Mouse (Mus musculus) embryonic fibroblast, embryonic 13.5 days (primary cell): ENCODE results near the gene Zfp1. TPM values are rescaled to one million over a fixed set of nuclear protein-coding genes. Genes with fewer than 3 reads are reported as not detected.

ENCODE experiments used
- H3K27ac ChIP-seq: 2 replicates; pipeline ENCODE4 v1.5.1; 2012; ENCODE audit warnings: low read length, control low read depth, inconsistent platforms; ENCODE audit not compliant: insufficient read depth
- H3K4me1 ChIP-seq: 2 replicates; pipeline ENCODE4 v1.6.1; 2011; ENCODE audit warnings: low read length; ENCODE audit not compliant: control insufficient read depth, insufficient read depth
- H3K4me3 ChIP-seq: 2 replicates; pipeline ENCODE4 v1.5.1; 2011; ENCODE audit warnings: mild to moderate bottlenecking, control low read depth, low read length; ENCODE audit not compliant: insufficient read depth
- CTCF ChIP-seq: IDR thresholded peaks from 2 replicates; pipeline ENCODE4 v1.5.1; 2011; ENCODE audit warnings: mild to moderate bottlenecking, control low read depth, low read length, moderate library complexity, borderline replicate concordance; ENCODE audit not compliant: insufficient read depth
- POLR2A ChIP-seq: IDR thresholded peaks from 2 replicates; pipeline ENCODE4 v1.6.1; 2011; ENCODE audit warnings: low read depth, mild to moderate bottlenecking, control low read depth, low read length, moderate library complexity
- polyA plus RNA-seq: library from polyadenylated mRNA; stranded (reverse); fragments of >200 nt; gene quantifications from 2 replicates; pipeline ENCODE4 v1.2.4, GENCODE M21; 2011; ENCODE audit warnings: low read depth; ENCODE audit not compliant: missing spikeins, insufficient read length

The Zfp1 gene
- polyA plus RNA-seq, 1 experiment = 11.7 TPM

DNA sequence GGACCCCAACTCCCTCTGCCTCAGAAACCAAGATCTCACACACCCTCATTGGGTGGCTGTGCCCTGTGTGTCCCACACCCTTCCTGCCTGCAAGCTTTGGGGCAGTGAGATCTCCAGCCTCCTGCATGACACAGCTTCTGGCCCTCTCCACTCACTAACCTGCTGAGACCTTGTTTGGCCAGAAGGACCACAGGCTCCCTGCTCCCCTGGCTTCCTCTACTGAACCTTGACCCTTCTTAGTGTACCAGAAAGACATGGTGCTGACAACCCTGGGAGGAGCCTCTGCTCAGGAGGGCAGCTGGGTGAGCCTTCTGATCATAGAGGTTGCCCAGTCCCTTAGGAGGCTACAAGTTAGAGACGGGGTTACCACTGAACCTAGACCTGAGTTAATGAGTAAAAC lies 66.0 kb downstream of the Zfp1 start:
- Histone ChIP-seq H3K4me3 (no peak overlapping the region), H3K4me1 (no peaks in the 10 kb centered on the region; the same call in 1 of the 2 replicates), H3K27ac (no peak overlapping the region)
- TF ChIP-seq POLR2A = no peak
- no peak for TF ChIP-seq CTCF

DNA sequence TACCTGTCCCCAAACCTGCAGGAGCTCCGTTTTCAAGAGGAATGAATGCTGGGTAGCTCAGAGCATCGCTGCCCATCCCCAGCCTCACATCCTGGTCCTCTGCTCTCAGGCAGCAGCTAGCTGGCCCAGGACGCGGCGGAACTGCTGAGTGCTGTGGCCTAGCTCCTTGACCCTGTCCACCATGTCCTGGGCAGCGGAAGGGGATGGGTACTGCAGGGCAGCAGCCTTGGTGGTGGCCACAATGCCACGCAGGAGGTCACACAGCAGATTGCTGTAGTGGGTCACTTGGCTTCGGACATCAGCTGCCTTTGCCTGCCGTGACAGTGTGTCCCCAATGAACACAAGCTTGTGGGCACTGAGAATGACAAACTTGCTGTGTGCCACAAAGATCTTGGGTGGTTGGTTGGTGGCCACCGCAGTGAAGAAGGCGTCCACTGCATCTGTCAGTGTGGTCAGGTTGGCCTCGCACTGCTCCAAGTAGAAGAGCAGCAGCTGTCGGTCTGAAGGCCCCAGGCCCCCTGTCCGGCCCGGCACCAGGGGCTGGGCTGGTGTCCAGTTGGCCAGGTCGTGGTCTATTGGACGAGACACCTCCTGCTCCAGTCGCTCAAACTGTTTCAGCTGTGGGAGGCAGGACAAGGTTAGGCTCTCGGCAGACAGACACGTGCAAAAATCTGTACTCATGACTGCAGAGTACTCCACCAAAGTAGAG lies 67.7 kb downstream of the Zfp1 start:
- Histone ChIP-seq H3K4me3 (no peak overlapping the region), H3K27ac (no peak overlapping the region), H3K4me1 (peaks cover 10% of the 10 kb centered on the region)
- TF ChIP-seq POLR2A = no peak
- no peak for TF ChIP-seq CTCF

DNA sequence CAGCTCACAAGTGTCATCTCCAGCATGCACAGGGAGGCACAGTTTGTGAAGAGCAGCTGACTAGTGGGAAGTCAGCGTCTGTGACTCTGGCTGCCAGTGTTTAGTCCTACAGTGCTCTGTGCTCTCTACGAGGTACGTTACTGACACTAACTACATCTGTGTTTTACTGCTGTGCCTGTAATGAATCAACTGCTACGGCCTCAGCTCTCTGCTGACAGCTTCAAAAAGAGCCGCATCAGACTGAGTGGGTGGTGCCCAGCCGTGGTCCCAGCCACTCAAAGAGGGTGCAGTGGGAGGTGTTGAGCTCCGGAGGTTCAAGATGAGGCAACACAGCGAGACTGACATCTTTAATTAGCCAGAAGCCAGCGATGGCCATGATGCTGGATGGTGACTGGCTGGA lies 68.9 kb downstream of the Zfp1 start:
- no peak overlapping the region for H3K27ac ChIP-seq
- H3K4me3 ChIP-seq = no peak overlapping the region
- H3K4me1 ChIP-seq = peaks cover 15% of the 10 kb centered on the region
- TF ChIP-seq POLR2A = no peak
- no peak for TF ChIP-seq CTCF

DNA sequence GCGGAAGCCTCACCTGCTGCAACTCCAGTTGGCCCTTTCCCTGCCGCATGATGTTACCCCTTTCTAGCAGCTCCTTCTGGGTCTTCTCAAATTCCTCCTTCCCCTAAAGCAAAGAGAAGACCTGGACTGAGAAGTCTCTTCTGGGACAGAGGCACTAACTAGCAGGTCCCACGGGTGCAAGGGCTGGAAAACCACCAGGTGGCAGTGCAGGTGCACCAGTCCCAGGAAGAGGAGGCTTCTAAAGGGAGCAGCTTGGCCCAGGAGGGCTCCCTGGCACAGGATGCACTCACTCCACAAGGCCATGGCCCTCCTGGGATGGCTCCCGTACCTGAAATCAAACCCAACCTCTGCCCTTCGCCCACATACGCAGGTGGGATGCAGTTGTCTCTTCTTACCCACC lies 69.4 kb downstream of the Zfp1 start:
- H3K4me1 ChIP-seq = peaks cover 19% of the 10 kb centered on the region
- H3K4me3 ChIP-seq = no peak overlapping the region
- no peak for TF ChIP-seq POLR2A
- peak; percentile 81; the same call in 1 of the 2 replicates for TF ChIP-seq CTCF
- H3K27ac ChIP-seq = no peak overlapping the region

DNA sequence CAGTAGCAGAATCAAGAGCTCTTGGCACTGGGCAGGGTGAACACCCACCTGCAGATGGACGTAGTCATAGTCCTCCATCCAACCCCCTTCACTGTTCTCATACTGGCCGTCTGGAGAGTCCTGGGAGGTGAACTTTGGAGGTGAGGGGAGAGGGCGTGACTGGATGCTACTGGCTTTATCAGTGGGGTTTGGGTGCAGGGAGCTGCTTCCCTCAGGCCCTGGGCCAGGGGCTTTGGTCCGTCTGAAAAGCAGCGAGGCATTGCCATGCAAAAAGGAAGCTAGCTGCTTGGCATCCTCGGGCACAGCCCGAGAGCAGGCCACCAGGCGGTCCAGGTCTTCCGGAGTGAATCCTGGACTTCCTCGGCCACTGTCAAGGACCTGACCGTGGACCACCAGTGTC lies 70.1 kb downstream of the Zfp1 start:
- TF ChIP-seq POLR2A (no peak), CTCF (no peak)
- H3K4me1 ChIP-seq = peaks cover 25% of the 10 kb centered on the region
- no peak overlapping the region for H3K4me3 ChIP-seq
- H3K27ac ChIP-seq = no peak overlapping the region

DNA sequence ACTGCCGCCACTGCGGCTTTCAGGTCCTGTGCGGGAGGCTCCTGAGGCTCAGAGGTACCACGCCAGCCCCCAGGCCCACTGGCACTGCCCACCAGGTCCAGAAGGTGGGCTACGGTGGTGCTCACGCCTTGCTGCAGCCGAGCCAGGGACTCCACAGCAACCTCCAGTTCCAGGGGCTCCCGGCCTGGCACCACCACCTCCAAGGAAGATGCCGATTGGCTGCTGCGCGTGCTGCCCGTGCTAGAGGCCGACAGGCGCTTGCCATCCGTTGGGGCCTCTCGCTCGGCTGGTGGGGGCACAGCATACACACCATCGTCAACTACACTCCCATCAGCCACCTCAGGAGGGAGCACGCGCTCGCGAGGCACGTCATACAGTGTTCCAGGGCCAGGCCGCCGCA lies 70.6 kb downstream of the Zfp1 start:
- no peak overlapping the region for H3K27ac ChIP-seq
- H3K4me3 ChIP-seq = no peak overlapping the region
- H3K4me1 ChIP-seq = peaks cover 25% of the 10 kb centered on the region
- TF ChIP-seq POLR2A = no peak
- no peak for TF ChIP-seq CTCF

DNA sequence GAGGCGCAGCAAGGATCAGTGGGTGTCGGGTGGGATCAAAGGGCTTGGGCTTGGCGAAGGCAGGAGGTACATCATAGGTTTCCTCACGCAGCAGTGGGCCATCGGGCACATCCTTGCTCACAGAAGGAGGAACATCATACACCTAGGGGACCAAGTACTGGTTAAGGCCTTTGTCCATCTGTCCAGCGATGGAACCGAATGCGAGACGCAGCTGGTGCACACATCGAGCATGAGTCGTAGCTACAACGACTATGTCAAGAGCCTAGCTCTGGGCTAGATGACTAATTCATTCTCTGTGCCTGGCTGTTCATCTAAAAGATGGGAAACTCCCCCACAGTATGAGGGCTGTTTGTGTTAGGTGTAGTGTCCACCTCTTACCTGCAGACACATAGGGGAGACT lies 71.1 kb downstream of the Zfp1 start:
- Histone ChIP-seq H3K4me3 (no peak overlapping the region), H3K27ac (peak overlapping the region; percentile 4; the same call in 1 of the 2 replicates)
- TF ChIP-seq POLR2A = no peak
- no peak for TF ChIP-seq CTCF

DNA sequence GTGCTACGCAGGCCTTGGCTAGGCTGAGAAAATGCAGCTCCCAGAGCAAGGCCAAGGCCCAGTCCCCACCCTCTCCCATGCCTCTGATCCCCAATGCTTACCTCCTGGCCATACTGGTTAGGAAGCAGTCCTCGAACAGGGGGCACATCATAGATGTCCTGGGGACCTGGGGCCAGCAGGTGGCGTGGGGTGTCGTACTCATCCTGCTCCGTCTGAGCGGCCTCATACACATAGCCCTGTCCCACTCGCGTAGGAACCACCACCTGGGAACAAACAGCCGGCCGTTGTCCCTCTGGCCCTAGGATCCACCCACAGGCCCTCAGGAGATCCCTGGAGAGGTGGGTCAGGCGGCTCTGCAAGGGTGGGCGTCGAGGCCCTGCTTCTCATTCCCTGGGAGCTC lies 72.3 kb downstream of the Zfp1 start:
- no peak overlapping the region for H3K27ac ChIP-seq
- H3K4me3 ChIP-seq = no peak overlapping the region
- TF ChIP-seq POLR2A (no peak), CTCF (no peak)

More for the DNA sequence above, 71.1 kb downstream of the Zfp1 start:
- H3K4me1 ChIP-seq = peaks cover 28% of the 10 kb centered on the region

DNA sequence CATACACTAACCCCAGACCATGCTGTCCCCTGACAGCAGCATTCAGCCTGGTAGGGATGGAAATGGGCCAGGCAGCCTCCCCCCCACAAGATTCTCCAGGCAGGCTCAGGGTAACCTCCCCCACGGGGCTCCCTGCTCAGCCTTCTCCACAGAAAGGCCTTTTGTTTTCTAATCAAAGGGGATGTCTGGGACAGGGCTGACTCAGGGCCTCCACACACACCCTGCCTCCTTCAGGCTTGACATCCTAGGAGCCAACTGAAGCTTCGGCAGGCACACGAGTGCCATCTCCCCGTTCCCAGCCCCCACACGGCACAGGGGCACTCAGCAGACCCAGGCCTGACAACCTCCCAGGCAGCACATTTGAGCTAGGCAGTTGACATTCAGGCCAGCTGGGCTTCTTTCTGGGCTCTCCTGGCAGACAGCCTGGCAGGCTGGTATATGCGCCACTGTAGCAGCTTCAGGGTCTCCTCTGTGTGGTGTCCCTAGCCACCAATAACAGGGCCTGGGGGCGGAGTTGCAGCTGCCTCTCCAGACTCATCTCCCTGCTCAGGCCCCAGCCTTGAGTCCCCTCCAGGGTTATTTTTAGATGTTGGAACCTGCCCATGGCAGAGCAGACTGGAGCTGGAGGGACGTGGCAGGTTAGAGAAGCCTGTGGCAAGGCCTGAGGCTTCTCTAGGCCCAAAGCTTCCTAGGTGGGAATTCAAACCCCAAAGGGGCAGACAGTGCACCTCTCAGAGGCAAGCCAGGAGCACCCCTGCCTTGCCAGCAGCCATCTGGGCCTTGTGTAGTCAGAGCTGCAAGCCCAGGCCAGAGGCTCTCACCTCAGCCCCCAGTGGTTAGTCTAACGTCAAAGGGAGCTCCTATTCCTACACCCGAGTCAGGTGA lies 73.6 kb downstream of the Zfp1 start:
- Histone ChIP-seq H3K27ac (peak overlapping the region; percentile 82), H3K4me3 (no peak overlapping the region), H3K4me1 (peaks cover 35% of the 10 kb centered on the region)
- no peak for TF ChIP-seq CTCF
- TF ChIP-seq POLR2A = no peak

More for the DNA sequence above, 72.3 kb downstream of the Zfp1 start:
- peaks cover 34% of the 10 kb centered on the region for H3K4me1 ChIP-seq

DNA sequence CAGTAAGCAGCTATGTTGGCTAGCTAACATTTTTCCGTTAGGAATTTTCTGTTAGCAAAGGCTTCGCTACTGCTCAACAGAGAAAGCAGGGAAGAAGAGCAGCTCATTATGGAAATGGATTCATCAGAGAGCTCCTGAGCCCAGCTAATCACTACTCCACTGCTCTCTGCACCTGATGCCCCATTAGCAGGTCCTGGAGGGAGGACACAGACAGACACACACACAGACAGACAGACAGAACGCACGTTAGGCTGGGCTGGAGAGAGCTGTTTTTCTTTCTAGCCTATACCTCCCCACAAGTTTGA lies 74.2 kb downstream of the Zfp1 start:
- peaks cover 35% of the 10 kb centered on the region for H3K4me1 ChIP-seq
- peak overlapping the region; percentile 82 for H3K27ac ChIP-seq
- TF ChIP-seq CTCF = no peak
- TF ChIP-seq POLR2A = no peak
- no peak overlapping the region for H3K4me3 ChIP-seq
